Mouse (Mus musculus) MEL (cell line): Measurements from ENCODE around the gene Cnst.

Source experiments
- CTCF ChIP-seq, 3 experiments: IDR thresholded peaks in 2 of 3; conservative IDR thresholded peaks in 1 of 3; 2 replicates each; pipeline ENCODE4 v1.5.1; 2011 to 2012; ENCODE audit warnings: low read length in 3 of 3, low read depth in 2 of 3, mild to moderate bottlenecking in 2 of 3, improper control_type of control experiment in 1 of 3, inconsistent platforms in 1 of 3, mixed read lengths in 1 of 3, moderate library complexity in 1 of 3; ENCODE audit not compliant: control insufficient read depth in 1 of 3, insufficient read depth in 1 of 3, poor library complexity in 1 of 3, severe bottlenecking in 1 of 3
- EP300 ChIP-seq, 2 experiments: IDR thresholded peaks; 2 replicates each; pipeline ENCODE4 v1.6.1; 2011; ENCODE audit warnings: improper control_type of control experiment in 2 of 2, low read length in 2 of 2, low read depth in 1 of 2, mild to moderate bottlenecking in 1 of 2
- HCFC1 ChIP-seq: IDR thresholded peaks from 2 replicates; pipeline ENCODE4 v1.6.1; 2012; ENCODE audit warnings: low read depth, mild to moderate bottlenecking, inconsistent platforms, low read length, improper control_type of control experiment, moderate library complexity
- POLR2A ChIP-seq, 2 experiments: IDR thresholded peaks; 2 replicates each; pipeline ENCODE4 v1.6.1; 2011 to 2012; ENCODE audit warnings: low read length in 2 of 2, mild to moderate bottlenecking in 2 of 2, control low read depth in 1 of 2, improper control_type of control experiment in 1 of 2, low read depth in 1 of 2, moderate library complexity in 1 of 2; ENCODE audit not compliant: control insufficient read depth in 1 of 2, insufficient read depth in 1 of 2, poor library complexity in 1 of 2
- TBP ChIP-seq: IDR thresholded peaks from 2 replicates; pipeline ENCODE4 v1.8.0; 2011; ENCODE audit warnings: low read depth, low read length, improper control_type of control experiment

DNA sequence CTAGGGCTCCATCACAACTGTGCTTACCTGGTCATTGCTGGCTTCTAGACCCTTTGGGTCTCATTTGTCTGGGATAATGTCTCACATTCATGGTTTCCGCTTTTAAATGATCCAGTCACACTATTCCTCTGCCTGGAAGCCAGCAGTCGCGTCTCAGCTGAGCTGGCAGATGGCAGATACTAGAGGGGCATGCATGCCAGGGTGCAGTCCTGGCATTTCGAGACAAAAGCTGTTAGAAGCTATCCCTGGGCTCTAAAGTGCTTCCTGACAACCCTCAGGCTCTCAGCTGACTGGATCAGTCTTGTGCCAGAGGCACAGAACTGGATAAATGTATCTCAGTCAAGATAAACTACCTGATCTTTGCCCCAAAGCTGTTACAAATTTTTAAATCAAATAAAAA lies 42.1 kb downstream of the Cnst start:
- TF ChIP-seq CTCF (IDR thresholded peaks at IDR 0.05 in 2 of 3, conservative IDR thresholded peaks at IDR 0.05 in 1 of 3; ENCODE audit: control insufficient read depth in 1 of 3, insufficient read depth in 1 of 3, low read depth in 2 of 3, low read length in 3 of 3, poor library complexity in 1 of 3, severe bottlenecking in 1 of 3) = no peak
- no peak for TF ChIP-seq TBP
- no peak for TF ChIP-seq HCFC1
- TF ChIP-seq POLR2A (IDR thresholded peaks at IDR 0.05; ENCODE audit: control insufficient read depth in 1 of 2, insufficient read depth in 1 of 2, low read depth in 1 of 2, low read length in 2 of 2, poor library complexity in 1 of 2) = no peak
- TF ChIP-seq EP300 (IDR thresholded peaks at IDR 0.05; ENCODE audit: low read depth in 1 of 2, low read length in 2 of 2) = no peak
